Mouse (Mus musculus): ENCODE measurements around the gene Tmem132c. TPM values are rescaled to one million over a fixed set of nuclear protein-coding genes. Genes with fewer than 3 reads are reported as not detected.

Gene Tmem132c
- polyA plus RNA-seq, 1 experiment from 2014 or later: 3.5 TPM

GRCm38 (mm10) chr5:127592854-127593253 lies 351.2 kb downstream of the Tmem132c start:
- H3K9me3 ChIP-seq (replicated peaks; ENCODE audit: control insufficient read depth, low read length): no peaks in the 10 kb centered on the region
- no peak overlapping the region for H3K27ac ChIP-seq (ENCODE audit: low read depth, low read length)
- no peaks in the 10 kb centered on the region for H3K4me1 ChIP-seq (ENCODE audit: control insufficient read depth, insufficient read depth, low read length)
- H3K9ac ChIP-seq (ENCODE audit: low read depth, low read length): no peak overlapping the region
- H3K4me2 ChIP-seq: no peak overlapping the region
- H3K4me3 ChIP-seq (ENCODE audit: low read depth, low read length): no peak overlapping the region
- 73% methylated on average over 6 of the region's 6 CpGs for WGBS (ENCODE audit: insufficient replicate concordance)
- H3K27me3 ChIP-seq (ENCODE audit: control insufficient read depth, insufficient read depth, low read length): no peaks in the 10 kb centered on the region
- no peak for ATAC-seq (replicated peaks; ENCODE audit: insufficient number of reproducible peaks, low FRiP score, low TSS enrichment)
- H3K36me3 ChIP-seq (ENCODE audit: control insufficient read depth, insufficient read depth, low read length): peaks cover 23% of the 10 kb centered on the region

- no peaks in the 10 kb centered on the region for H3K27me3 ChIP-seq (ENCODE audit: control insufficient read depth, insufficient read depth, low read length)
- H3K4me2 ChIP-seq: no peak overlapping the region
- H3K9ac ChIP-seq (ENCODE audit: low read depth, low read length): no peak overlapping the region
- WGBS (ENCODE audit: insufficient replicate concordance): 86% methylated on average over 3 of the region's 3 CpGs
- peaks cover 34% of the 10 kb centered on the region for H3K36me3 ChIP-seq (ENCODE audit: control insufficient read depth, insufficient read depth, low read length)
- no peak overlapping the region for H3K27ac ChIP-seq (ENCODE audit: low read depth, low read length)
- no peaks in the 10 kb centered on the region for H3K9me3 ChIP-seq (replicated peaks; ENCODE audit: control insufficient read depth, low read length)
- ATAC-seq (replicated peaks; ENCODE audit: insufficient number of reproducible peaks, low FRiP score, low TSS enrichment): no peak
- no peaks in the 10 kb centered on the region for H3K4me1 ChIP-seq (ENCODE audit: control insufficient read depth, insufficient read depth, low read length)
- H3K4me3 ChIP-seq (ENCODE audit: low read depth, low read length): no peak overlapping the region
These were observed 354.1 kb downstream of the Tmem132c start for GRCm38 (mm10) chr5:127595676-127596075.

- ATAC-seq (replicated peaks; ENCODE audit: insufficient number of reproducible peaks, low FRiP score, low TSS enrichment): no peak
- H3K4me3 ChIP-seq (ENCODE audit: low read depth, low read length): no peak overlapping the region
- no peaks in the 10 kb centered on the region for H3K9me3 ChIP-seq (replicated peaks; ENCODE audit: control insufficient read depth, low read length)
- no peak overlapping the region for H3K4me2 ChIP-seq
- no peak overlapping the region for H3K9ac ChIP-seq (ENCODE audit: low read depth, low read length)
- 87% methylated on average over 7 of the region's 7 CpGs for WGBS (ENCODE audit: insufficient replicate concordance)
- H3K36me3 ChIP-seq (ENCODE audit: control insufficient read depth, insufficient read depth, low read length): peaks cover 36% of the 10 kb centered on the region
- H3K4me1 ChIP-seq (ENCODE audit: control insufficient read depth, insufficient read depth, low read length): no peaks in the 10 kb centered on the region
- no peak overlapping the region for H3K27ac ChIP-seq (ENCODE audit: low read depth, low read length)
- no peaks in the 10 kb centered on the region for H3K27me3 ChIP-seq (ENCODE audit: control insufficient read depth, insufficient read depth, low read length)
These were observed 355.3 kb downstream of the Tmem132c start for GRCm38 (mm10) chr5:127596862-127597261.

- H3K9ac ChIP-seq (ENCODE audit: low read depth, low read length): no peak overlapping the region
These were observed 361.4 kb downstream of the Tmem132c start for GRCm38 (mm10) chr5:127602996-127603395.

GRCm38 (mm10) chr5:127607507-127607906 lies 365.9 kb downstream of the Tmem132c start:
- Histone ChIP-seq H3K9ac (ENCODE audit: low read depth, low read length) (no peak overlapping the region), H3K9me3 (replicated peaks; ENCODE audit: control insufficient read depth, low read length) (no peaks in the 10 kb centered on the region), H3K4me2 (no peak overlapping the region), H3K4me3 (ENCODE audit: low read depth, low read length) (no peak overlapping the region), H3K27ac (ENCODE audit: low read depth, low read length) (no peak overlapping the region), H3K4me1 (ENCODE audit: control insufficient read depth, insufficient read depth, low read length) (peaks cover 29% of the 10 kb centered on the region), H3K27me3 (ENCODE audit: control insufficient read depth, insufficient read depth, low read length) (no peaks in the 10 kb centered on the region), H3K36me3 (ENCODE audit: control insufficient read depth, insufficient read depth, low read length) (0 out of 2 replicates have a peak, but pooled peaks cover 5% of the 10 kb centered on the region)
- ATAC-seq (replicated peaks; ENCODE audit: insufficient number of reproducible peaks, low FRiP score, low TSS enrichment): no peak
- WGBS (ENCODE audit: insufficient replicate concordance): 93% methylated on average over 2 of the region's 2 CpGs

More at GRCm38 (mm10) chr5:127602996-127603395, 361.4 kb downstream of the Tmem132c start:
- Histone ChIP-seq H3K4me2 (no peak overlapping the region), H3K4me3 (ENCODE audit: low read depth, low read length) (no peak overlapping the region), H3K27ac (ENCODE audit: low read depth, low read length) (no peak overlapping the region), H3K4me1 (ENCODE audit: control insufficient read depth, insufficient read depth, low read length) (no peaks in the 10 kb centered on the region), H3K27me3 (ENCODE audit: control insufficient read depth, insufficient read depth, low read length) (no peaks in the 10 kb centered on the region), H3K36me3 (ENCODE audit: control insufficient read depth, insufficient read depth, low read length) (peaks cover 17% of the 10 kb centered on the region), H3K9me3 (replicated peaks; ENCODE audit: control insufficient read depth, low read length) (no peaks in the 10 kb centered on the region)
- WGBS (ENCODE audit: insufficient replicate concordance): 96% methylated on average over 5 of the region's 5 CpGs
- no peak for ATAC-seq (replicated peaks; ENCODE audit: insufficient number of reproducible peaks, low FRiP score, low TSS enrichment)

- ATAC-seq (replicated peaks; ENCODE audit: insufficient number of reproducible peaks, low FRiP score, low TSS enrichment): no peak
- peaks cover 29% of the 10 kb centered on the region for H3K4me1 ChIP-seq (ENCODE audit: control insufficient read depth, insufficient read depth, low read length)
- H3K36me3 ChIP-seq (ENCODE audit: control insufficient read depth, insufficient read depth, low read length): 0 out of 2 replicates have a peak, but pooled peaks cover 2% of the 10 kb centered on the region
- WGBS (ENCODE audit: insufficient replicate concordance): 69% methylated on average over 7 of the region's 7 CpGs
- H3K9ac ChIP-seq (ENCODE audit: low read depth, low read length): no peak overlapping the region
- H3K27ac ChIP-seq (ENCODE audit: low read depth, low read length): no peak overlapping the region
- H3K27me3 ChIP-seq (ENCODE audit: control insufficient read depth, insufficient read depth, low read length): no peaks in the 10 kb centered on the region
- H3K9me3 ChIP-seq (replicated peaks; ENCODE audit: control insufficient read depth, low read length): no peaks in the 10 kb centered on the region
- 0 out of 2 replicates have a peak overlapping the region, but pooled peaks have one; percentile 9 for H3K4me2 ChIP-seq
- H3K4me3 ChIP-seq (ENCODE audit: low read depth, low read length): no peak overlapping the region
These were observed 367.6 kb downstream of the Tmem132c start for GRCm38 (mm10) chr5:127609191-127609714.

GRCm38 (mm10) chr5:127610787-127611509 lies 369.3 kb downstream of the Tmem132c start:
- H3K4me1 ChIP-seq (ENCODE audit: control insufficient read depth, insufficient read depth, low read length): peaks cover 43% of the 10 kb centered on the region
- WGBS (ENCODE audit: insufficient replicate concordance): 69% methylated on average over 6 of the region's 6 CpGs
- H3K27ac ChIP-seq (ENCODE audit: low read depth, low read length): no peak overlapping the region
- no peak overlapping the region for H3K4me3 ChIP-seq (ENCODE audit: low read depth, low read length)
- H3K9me3 ChIP-seq (replicated peaks; ENCODE audit: control insufficient read depth, low read length): no peaks in the 10 kb centered on the region
- no peak for ATAC-seq (replicated peaks; ENCODE audit: insufficient number of reproducible peaks, low FRiP score, low TSS enrichment)
- H3K4me2 ChIP-seq: peak overlapping the region; percentile 17; the same call in 1 of the 2 replicates
- H3K9ac ChIP-seq (ENCODE audit: low read depth, low read length): no peak overlapping the region
- H3K27me3 ChIP-seq (ENCODE audit: control insufficient read depth, insufficient read depth, low read length): no peaks in the 10 kb centered on the region
- H3K36me3 ChIP-seq (ENCODE audit: control insufficient read depth, insufficient read depth, low read length): 0 out of 2 replicates have a peak, but pooled peaks cover 2% of the 10 kb centered on the region

GRCm38 (mm10) chr5:127611881-127612280 lies 370.3 kb downstream of the Tmem132c start:
- H3K27ac ChIP-seq (ENCODE audit: low read depth, low read length): no peak overlapping the region

More at GRCm38 (mm10) chr5:127611881-127612280, 370.3 kb downstream of the Tmem132c start:
- Histone ChIP-seq H3K9ac (ENCODE audit: low read depth, low read length) (no peak overlapping the region), H3K4me2 (no peak overlapping the region), H3K9me3 (replicated peaks; ENCODE audit: control insufficient read depth, low read length) (no peaks in the 10 kb centered on the region), H3K36me3 (ENCODE audit: control insufficient read depth, insufficient read depth, low read length) (0 out of 2 replicates have a peak, but pooled peaks cover 2% of the 10 kb centered on the region), H3K27me3 (ENCODE audit: control insufficient read depth, insufficient read depth, low read length) (no peaks in the 10 kb centered on the region), H3K4me1 (ENCODE audit: control insufficient read depth, insufficient read depth, low read length) (peaks cover 48% of the 10 kb centered on the region), H3K4me3 (ENCODE audit: low read depth, low read length) (no peak overlapping the region)
- no peak for ATAC-seq (replicated peaks; ENCODE audit: insufficient number of reproducible peaks, low FRiP score, low TSS enrichment)
- 65% methylated on average over 1 of the region's 1 CpGs for WGBS (ENCODE audit: insufficient replicate concordance)
